Mouse (Mus musculus): ENCODE data around the gene Hs6st1.

DNA sequence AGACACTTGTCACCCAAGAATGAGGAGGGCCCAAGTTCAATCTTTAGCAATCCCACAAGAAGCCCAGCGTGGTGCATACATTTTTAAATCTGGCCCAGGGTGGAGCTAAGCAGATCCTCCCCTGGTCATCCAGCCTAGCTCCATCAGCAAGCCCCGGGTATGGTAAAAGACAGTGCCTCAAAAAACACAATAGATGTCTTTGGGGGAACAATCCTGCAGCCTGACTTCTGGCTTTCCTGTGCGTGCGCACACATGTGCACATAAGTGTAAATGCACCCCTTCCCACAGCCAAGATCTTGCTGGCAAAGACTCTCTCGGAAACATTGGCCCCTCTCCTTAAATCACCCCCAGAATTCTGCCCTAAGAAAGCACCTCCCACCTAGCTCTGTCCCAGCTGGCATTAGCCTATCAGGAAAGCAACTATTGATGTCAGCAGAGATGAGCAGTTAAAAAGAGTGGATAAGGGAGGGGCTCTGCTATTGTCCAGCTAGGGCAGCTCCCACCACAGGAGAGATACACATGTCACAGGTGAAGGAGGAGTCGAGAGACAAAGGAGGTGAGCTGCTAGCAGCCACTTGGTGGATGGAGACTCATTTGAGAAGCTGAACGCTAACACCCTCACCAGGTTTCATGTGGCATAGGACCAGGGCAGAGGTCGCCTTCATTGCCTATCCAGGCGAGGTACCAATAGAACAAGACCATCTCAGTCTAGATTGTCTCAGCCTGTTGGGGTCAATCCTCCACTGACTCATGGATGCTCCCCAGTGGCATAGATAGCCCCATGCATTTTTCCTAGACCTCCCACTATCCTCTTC, 5.2 kb upstream of the Hs6st1 start:
- no peak for TF ChIP-seq CTCF (IDR thresholded peaks at IDR 0.05; ENCODE audit: control insufficient read depth, insufficient read depth, low read length)
- no peak for TF ChIP-seq POLR2A (IDR thresholded peaks at IDR 0.05; ENCODE audit: borderline replicate concordance, control insufficient read depth, low read depth, low read length)

All from bone marrow, adult 2 months (tissue).